Mouse (Mus musculus): ENCODE measurements around the gene Xbp1. TPM values are rescaled to one million over a fixed set of nuclear protein-coding genes. Genes with fewer than 3 reads are reported as not detected.
"Not testable (repeated sequence)": the region's sequence is repeated elsewhere in the genome, so short reads cannot be mapped to it uniquely, and the experiment has no call there.

Gene Xbp1
- 10 to 100 TPM; 67.6 to 97.3 TPM for total RNA-seq (2021)

DNA sequence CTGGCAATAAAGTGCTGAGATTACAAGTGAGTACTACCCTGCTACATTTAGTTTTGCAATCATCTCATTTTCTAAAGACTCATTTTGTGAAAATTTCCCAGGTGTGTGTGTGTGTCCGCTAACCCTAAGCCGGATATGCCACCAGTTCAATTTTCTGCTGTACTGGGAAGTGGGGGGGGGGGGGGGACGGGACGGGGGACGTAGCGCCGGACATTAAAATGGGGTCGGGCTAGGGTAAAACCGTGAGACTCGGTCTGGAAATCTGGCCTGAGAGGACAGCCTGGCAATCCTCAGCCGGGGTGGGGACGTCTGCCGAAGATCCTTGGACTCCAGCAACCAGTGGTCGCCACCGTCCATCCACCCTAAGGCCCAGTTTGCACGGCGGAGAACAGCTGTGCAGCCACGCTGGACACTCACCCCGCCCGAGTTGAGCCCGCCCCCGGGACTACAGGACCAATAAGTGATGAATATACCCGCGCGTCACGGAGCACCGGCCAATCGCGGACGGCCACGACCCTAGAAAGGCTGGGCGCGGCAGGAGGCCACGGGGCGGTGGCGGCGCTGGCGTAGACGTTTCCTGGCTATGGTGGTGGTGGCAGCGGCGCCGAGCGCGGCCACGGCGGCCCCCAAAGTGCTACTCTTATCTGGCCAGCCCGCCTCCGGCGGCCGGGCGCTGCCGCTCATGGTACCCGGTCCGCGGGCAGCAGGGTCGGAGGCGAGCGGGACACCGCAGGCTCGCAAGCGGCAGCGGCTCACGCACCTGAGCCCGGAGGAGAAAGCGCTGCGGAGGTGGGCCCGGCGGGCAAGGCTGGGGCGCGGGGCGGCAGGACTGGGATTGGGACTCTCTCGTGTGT, at the start of gene Xbp1:
Gene Xbp1 (plus strand): TSS at position 248 of the 854 bp plus-strand sequence.
- DNase-seq (ENCODE audit: extremely low spot score in 1 of 2, low spot score in 1 of 2) = peak; percentile 96

DNA sequence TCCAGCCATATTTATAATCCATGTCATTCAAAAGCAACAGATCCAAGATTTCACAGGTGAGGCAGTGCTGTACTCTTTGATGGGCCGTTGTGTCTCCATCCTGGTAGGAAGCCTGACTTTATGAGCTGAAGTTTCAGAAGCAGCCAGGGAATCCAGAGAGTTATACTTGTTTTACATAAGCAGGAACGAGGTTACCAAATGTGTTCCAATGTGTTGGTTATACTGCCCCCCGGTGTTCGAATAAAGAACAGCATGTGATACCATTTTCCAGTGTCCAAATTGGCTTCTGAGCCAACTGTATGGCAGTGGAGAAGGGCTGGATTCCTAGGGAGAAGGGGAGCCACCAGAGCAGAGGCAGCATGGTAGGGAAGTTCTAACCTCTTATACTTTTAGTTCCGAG, 46.3 kb upstream of the Xbp1 start:
- DNase-seq (ENCODE audit: extremely low spot score in 1 of 2, low spot score in 1 of 2) = peak; percentile 38 to 81

DNA sequence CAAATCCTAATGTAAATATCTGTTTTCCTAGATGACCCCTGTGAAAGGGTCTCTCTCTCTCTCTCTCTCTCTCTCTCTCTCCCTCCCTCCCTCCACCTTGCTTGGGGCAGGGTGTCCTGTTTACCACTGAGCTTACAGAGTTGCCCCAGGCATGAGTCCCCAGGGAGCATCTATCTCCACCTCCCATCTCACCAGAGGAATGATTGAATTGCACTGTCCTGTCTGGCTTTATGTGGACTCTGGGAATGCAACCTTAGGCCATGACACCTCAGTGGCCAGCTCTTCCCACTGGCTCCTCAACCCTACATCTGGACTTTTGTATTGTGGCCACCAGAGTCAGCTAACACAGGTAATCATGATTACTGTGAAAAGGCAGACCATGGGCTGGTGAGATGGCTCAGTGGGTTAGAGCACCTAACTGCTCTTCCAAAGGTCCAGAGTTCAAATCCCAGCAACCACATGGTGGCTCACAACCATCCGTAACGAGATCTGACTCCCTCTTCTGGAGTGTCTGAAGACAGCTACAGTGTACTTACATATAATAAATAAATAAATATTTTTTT, 44.8 kb upstream of the Xbp1 start:
- not testable (repeated sequence) for DNase-seq (ENCODE audit: extremely low spot score in 1 of 2, low spot score in 1 of 2)

DNA sequence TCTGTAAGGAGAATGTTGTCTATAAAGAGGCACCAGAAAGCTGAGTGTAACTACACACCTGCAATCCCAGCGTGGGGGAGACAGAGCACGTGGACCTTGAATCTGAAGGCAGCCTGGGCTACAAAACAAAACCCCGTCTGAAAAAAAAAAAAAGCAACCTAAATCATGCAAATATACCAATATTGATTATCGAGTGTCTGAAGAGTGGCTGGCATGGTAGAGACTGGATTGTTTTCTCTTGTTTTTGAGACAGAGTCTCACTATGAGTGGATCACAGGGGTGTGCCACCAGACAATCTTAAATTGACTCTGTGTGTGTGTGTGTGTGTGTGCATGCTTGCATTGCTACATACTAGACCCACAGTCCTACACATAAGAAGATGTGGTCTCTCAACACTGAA, 43.7 kb upstream of the Xbp1 start:
- no peak for DNase-seq (ENCODE audit: extremely low spot score in 1 of 2, low spot score in 1 of 2)

DNA sequence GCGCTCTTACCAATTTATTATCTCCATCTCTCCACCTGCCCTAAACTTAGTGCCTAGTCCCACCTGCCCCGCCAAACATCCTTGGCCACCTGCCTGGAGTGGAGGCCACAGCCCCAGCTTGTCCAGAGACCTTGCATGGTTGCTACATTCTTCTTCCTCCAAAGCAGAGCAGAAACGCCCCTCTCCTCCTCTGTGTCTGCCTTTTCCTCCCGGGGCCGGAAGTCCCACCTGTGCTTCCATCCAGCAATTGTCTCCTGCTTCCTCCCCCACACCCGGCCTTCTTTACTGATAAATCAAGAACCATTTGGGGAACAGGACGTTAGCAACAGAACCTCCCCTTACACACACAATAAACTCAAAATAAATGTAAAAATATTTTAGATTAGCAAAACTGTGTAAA, 42.3 kb upstream of the Xbp1 start:
- no peak for DNase-seq (ENCODE audit: extremely low spot score in 1 of 2, low spot score in 1 of 2)

DNA sequence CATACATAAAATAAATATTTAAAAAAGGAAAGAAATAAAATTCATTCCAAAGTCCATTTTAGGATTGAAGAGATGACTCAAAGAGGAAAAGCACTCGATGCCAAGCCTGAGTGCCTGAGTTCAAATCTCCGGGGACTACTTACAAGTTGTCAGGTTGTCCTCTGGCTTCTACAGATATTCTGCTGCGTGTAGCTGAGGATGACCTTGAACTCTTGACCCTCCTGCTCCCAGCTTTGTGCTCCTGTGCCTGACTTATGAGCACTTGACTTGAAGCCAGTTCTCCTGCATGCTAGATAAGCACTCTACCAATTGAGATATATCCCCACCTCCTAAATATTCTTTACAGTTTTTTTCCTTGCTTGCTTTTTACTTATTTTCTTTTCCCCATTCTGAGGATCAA, 41.6 kb upstream of the Xbp1 start:
- no peak for DNase-seq (ENCODE audit: extremely low spot score in 1 of 2, low spot score in 1 of 2)

DNA sequence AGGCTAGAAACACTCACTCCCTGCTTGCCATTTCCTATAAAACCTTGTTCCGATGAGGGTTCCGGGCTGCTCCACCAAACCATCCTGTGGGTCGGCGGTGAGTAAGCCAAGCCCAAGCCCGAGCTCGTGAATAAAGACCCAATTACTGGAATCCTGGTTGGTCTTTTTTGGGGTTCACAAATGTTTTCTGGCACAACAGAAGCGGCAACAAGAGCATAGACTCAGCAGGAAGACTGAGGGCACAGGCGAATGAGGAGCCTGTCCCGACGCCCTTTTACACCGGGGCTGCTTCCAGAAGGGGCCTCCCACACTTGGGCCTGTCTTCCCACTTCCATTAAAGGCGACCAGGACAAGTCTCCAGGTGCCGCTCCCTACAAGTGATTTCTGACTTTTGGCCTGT, 37.9 kb upstream of the Xbp1 start:
- DNase-seq (ENCODE audit: extremely low spot score in 1 of 2, low spot score in 1 of 2) = no peak

DNA sequence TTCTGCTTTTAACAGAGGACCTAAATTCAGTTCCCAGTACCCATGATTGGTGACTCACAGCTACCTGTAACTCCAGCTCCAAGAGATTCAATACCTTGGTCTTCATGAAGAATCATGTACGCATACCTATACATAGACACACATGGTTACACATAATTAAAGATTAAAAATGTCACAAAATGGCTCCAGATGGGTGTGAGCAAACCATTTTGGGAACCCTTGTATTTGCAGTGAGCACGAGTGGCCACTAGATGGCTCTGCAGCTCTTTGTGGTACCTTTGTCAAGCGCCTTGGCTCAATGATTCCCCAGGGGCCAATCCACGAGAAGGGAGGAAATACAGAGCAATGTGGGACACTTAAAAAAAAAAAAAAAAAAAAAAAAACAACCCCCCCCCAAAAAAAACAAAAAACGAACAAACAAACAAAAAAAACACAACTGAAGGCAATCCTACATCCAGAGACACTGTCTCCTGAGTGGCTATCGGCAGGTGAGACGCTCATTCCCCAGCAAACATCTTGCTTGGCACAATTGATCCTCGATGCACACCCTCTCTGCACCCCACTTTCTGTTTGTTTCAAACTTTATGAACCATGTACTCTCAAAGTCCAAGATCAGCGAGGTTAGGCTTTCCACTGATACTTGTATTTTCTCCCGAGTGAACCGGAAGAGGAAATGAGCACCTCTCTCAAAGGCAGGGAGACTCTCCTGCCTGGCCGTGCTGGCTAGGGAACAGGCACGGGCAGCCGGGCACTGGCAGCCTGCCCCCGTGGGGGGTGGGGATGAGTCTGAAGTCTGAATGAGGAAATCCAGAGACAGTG, 35.1 kb upstream of the Xbp1 start:
- DNase-seq (ENCODE audit: extremely low spot score in 1 of 2, low spot score in 1 of 2) = peak; percentile 64 to 87

DNA sequence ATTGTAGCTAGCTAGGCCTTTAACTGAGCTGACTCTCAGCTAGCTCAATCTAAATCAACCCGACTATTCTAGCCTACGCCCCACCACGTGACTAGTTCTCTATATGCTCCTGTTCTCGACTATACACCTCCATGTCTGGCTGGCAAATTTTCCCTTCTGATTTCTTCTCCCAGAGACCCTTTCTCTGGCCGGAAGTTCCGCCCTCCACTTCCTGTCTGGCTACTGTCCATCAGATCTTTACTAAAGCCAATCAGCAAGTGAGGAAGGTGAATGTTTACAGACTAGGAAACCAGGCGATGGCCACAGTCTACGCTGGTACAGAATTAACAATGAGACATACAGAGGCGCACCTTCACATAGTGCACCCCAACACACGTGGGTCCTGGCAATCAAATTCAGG, 31.0 kb upstream of the Xbp1 start:
- DNase-seq (ENCODE audit: extremely low spot score in 1 of 2, low spot score in 1 of 2) = not testable (repeated sequence)

DNA sequence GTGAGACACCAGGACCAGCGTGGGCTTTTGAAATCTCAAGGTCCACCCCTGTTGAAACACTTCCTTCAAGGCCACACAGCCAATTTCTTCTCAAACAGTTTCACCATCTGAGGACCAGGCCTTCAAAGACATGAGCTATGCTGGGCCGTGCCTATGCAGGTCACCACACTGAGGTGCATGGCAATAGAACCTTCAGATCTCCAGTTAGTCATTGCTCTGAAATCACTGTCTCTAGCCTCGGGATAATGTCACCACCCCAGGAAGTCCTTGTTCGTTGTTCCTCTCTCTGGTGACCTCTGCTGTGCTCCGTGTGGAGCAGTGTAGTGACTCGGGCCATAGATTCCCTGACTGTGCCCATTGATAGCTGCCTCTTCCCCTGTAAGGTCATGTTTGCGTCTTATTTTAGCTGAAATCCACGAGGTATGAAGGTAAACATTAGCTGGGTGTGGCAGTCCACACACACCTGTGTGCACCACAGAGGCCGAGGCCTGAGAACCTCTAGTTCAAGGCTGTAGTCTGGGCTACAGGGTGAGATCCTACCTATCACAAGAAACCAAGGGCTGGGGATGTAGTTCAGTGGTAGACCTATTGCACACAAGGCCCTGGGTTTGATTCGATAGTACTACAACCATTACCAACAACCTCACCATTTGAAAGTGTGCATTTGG, 29.3 kb upstream of the Xbp1 start:
- no peak for DNase-seq (ENCODE audit: extremely low spot score in 1 of 2, low spot score in 1 of 2)

DNA sequence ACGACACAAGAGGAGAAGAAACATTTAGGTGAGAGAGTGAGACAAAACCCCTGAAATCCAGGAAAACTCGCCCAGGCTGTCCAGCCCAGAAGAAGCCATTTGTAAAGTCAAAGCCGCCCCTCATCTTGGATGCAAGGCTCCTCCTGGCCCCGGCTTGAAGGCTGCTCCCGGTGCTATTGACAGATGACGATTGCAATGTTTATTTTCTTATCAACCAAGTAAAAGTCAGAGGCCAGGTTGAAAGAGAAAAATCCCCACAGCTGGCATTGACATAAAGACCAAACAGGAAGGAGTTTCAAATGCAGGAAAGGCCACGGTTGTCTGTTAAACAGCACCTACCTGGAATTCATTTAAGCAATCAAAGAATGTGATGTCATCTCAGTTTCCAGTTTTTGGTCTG, 28.5 kb upstream of the Xbp1 start:
- no peak for DNase-seq (ENCODE audit: extremely low spot score in 1 of 2, low spot score in 1 of 2)

DNA sequence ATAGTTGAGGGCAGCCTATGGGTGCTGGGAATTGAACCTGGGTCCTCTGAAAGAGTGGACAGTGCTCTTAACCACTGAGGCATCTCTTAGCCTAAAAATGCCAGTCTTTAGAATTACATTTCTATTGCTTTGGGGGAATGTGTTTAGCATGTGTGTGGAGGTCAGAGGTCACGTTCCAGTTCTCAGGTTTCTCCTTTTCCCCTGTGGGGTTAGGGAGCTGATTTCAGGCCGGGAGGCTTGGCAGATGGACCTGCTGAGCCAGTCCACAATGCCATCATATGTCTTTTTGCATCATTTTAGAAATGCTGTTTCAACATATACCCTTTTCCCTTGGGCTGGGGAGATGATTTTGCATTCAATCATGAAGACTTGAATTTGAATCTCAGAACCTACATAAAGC, 26.6 kb upstream of the Xbp1 start:
- DNase-seq (ENCODE audit: extremely low spot score in 1 of 2, low spot score in 1 of 2) = no peak

DNA sequence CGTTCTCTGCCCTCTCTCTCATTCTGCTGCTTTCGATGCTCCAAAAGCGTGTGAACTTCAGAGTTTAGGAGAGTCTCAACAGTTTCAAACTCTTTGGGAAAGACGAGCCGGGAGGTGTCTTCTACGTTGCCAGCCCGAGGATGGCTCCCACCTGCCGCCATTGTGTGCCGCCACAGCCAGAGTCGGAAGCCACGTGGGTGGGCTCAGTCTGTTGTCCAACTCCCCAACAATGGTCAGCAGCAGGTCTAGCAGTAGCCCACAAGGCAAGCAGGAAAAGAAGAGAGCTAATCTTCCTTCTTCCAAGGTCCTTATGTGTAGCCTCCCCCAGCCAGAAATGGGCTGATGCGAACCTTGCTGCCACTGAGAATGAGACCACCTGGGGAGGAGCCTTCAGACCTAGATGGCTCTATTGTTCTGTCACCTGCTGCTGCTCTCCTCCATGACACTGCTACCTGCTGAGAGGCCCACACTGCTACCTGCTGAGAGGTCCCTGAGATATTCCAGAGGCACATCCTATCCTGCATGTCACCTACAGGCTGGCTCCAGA, 25.1 kb upstream of the Xbp1 start:
- DNase-seq (ENCODE audit: extremely low spot score in 1 of 2, low spot score in 1 of 2) = no peak

DNA sequence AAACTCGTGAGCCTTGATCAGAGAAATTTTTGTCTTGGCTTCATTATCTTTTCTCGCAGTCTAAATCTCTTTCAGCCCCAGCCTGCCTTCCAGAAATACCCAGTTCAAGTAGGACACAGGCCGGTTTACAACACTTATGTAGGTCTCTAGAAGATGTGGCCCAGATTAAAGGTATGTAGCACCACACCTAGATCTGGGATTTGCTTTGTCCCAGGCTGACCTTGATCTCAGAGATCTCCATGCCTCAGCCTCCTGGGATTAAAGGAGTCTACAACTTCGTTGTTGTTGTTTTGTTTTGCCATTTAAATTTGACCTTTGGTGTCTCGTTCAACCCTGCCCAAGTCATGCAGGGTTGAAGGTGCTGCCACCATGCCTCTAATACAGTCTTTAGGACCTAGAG, 24.6 kb upstream of the Xbp1 start:
- no peak for DNase-seq (ENCODE audit: extremely low spot score in 1 of 2, low spot score in 1 of 2)

DNA sequence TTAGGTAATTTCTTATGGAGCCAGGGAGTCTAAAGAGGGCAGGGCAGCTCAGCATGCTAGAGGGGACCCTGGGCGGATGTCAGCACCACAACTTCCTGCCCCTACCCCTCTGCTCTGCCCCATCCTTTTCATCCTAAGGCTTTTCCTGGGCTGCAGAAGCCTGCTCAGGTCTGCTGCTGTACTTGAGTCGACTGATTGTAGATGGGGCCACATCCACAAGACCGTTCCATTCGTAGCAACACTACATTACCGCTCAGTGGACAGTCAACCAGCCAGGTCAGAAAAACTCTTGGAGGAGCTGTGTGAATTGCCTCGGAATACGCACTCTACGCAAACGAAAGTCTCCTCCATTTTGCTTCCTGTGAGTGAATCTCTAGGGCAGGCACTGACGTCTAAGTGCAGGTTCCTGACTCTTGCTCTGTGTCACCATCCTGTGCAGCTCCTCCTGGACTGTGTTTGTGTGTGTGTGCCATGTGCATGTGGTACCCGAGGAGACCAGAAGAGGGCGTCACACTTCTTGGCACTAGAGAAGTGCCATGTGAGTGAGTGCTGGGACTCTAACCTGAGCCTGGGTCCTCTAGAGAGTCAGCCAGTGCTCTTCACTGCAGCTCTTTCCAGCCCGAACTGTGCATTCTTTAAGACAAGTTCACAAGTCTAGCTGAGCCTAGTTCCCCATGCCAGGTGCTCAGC, 23.8 kb upstream of the Xbp1 start:
- DNase-seq (ENCODE audit: extremely low spot score in 1 of 2, low spot score in 1 of 2) = no peak

DNA sequence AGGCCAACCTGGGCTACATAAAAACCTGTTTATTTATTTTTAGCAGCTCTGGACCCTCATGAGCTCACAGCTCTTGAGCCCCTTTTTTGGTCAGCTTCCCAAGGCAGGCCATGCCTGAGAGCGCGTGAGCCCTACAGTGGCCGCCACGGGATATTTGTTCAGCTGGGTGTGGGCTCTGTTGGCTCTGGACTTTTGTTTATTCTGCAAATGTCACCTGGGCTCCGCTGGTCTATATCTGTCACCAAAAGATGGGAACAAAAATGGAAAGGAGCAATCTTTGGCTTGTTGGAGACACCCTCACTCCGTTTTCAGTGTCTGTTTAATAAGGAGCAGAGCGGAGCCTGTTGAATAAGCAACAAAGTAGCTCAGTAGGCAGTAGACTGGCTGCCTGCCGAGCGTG, 22.0 kb upstream of the Xbp1 start:
- DNase-seq (ENCODE audit: extremely low spot score in 1 of 2, low spot score in 1 of 2) = no peak

DNA sequence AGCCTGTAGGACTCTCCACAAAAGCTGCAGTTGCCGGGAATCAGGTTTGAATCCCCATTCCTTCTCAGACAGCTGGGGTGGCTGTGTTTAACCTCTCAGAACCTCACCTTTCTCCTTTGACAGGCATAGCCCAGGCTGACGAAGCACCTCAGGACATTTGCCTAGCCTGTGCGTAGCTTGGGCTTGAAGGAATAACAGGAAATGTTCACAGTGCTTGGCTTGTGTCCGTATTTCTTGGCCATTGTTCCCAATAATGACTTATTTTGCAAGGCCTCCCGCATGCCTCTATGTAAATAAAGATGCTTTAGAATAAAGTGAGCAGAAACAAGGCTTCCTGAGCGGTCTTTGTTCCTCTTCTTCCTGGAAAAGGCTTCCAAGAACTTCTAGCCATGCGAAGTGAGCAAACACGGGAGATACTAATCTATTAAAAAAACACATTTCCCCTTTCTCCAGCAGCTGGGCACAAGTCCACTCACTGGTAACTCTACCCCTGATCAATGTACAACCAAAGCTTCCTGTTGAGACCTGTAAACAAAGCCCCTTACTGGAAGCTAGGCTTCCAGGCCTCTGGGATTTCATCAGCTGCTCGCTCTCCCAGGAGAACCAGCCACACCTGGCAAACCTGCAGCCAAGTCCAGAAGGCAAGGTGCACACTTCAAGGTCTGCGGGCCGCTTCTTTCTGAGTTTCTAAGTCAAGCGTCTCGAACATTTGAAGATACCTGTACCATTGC, 21.4 kb upstream of the Xbp1 start:
- DNase-seq (ENCODE audit: extremely low spot score in 1 of 2, low spot score in 1 of 2) = no peak

DNA sequence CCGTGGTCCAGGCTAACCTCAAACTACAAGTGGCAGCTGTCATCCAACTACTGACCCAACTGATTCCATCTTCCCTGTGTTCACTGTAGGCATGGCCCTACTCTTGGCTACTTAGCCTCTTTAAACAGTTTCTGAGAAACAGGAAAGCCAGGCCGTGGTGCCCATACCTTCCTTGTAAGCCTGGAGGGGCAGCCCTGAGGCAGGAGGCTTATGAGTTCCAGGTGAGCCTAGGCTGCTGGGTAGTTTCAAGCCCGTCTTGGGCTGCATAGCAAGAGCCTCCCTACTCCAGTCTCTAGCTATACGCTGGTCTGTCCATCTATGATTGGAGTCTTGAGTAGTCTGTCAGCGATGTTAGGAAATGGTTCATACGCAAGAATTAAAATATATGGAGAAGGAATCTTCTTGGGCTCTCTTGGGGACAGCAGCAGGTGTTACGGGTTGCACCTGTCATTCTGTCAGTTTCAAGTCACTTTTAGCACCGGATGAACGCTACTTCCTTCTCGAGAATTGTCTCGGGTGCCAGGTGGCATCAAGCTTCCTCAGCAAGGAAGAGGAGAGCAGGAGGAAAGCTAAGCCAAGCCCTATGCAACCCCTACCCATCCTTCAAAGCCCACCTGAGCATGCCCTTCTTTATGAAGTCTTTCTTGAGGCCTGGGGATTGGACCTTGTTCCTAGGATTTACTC, 20.4 kb upstream of the Xbp1 start:
- DNase-seq (ENCODE audit: extremely low spot score in 1 of 2, low spot score in 1 of 2) = no peak
